Mouse (Mus musculus): ENCODE data around the gene Capn13.
"Not testable (repeated sequence)": the region's sequence is repeated elsewhere in the genome, so short reads cannot be mapped to it uniquely, and the experiment has no call there.

The Capn13 gene

GRCm38 (mm10) chr17:73277770-73278169, 122.9 kb downstream of the Capn13 start:
- no peak for DNase-seq (ENCODE audit: low spot score)

- DNase-seq (ENCODE audit: low spot score): no peak
These were observed 125.6 kb downstream of the Capn13 start for GRCm38 (mm10) chr17:73275066-73275465.

- DNase-seq (ENCODE audit: low spot score): no peak
These were observed 126.9 kb downstream of the Capn13 start for GRCm38 (mm10) chr17:73273809-73274208.

GRCm38 (mm10) chr17:73271797-73272600, 128.7 kb downstream of the Capn13 start:
- peak; percentile 79 for DNase-seq (ENCODE audit: low spot score)

GRCm38 (mm10) chr17:73270871-73271796, 129.5 kb downstream of the Capn13 start:
- DNase-seq (ENCODE audit: low spot score): no peak

GRCm38 (mm10) chr17:73263077-73263501, 137.6 kb downstream of the Capn13 start:
- DNase-seq (ENCODE audit: low spot score): peak; percentile 79

- no peak for DNase-seq (ENCODE audit: low spot score)
These were observed 138.1 kb downstream of the Capn13 start for GRCm38 (mm10) chr17:73262558-73262957.

- DNase-seq (ENCODE audit: low spot score): not testable (repeated sequence)
These were observed 141.4 kb downstream of the Capn13 start for GRCm38 (mm10) chr17:73259258-73259657.

GRCm38 (mm10) chr17:73258620-73259019, 142.0 kb downstream of the Capn13 start:
- no peak for DNase-seq (ENCODE audit: low spot score)
